Mouse (Mus musculus): Measurements from ENCODE around the gene Olfr825. TPM values are rescaled to one million over a fixed set of nuclear protein-coding genes. Genes with fewer than 3 reads are reported as not detected.
"Not testable (repeated sequence)": the region's sequence is repeated elsewhere in the genome, so short reads cannot be mapped to it uniquely, and the experiment has no call there.

Olfr825 gene
- polyA plus RNA-seq (2012; rRNA removed) = not detected in 2 replicates

DNA sequence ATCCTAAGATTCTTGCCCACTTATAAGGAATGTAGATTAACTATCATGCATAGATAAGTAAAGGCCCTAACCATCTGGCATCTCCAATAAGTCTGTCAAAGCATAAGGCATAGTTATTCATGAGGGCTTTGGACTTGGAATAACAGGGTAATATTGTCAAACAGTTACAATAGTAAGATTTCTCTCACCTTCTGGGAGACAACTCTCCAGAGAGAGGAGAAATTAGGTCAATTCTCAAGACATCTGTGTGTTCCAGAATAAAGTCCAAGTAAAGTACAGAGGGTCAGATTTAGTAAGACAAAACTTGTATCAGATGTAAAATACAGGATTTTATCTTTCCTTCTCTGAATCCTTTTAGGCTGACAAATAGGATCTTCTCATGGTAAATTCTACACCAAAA is at the start of gene Olfr825:
Olfr825 (minus strand) TSS at position 101 of the 400 bp plus-strand sequence.
- no peak for DNase-seq (ENCODE audit: low read depth, low spot score)

GRCm38 (mm10) chr10:130214303-130214702 is 47.7 kb upstream of the Olfr825 start, which contains the start of gene Olfr827:
Olfr827 (minus strand) TSS chr10:130214403.
- WGBS = 81% methylated on average over 1 of the region's 1 CpGs
- DNase-seq (ENCODE audit: low read depth, low spot score) = no peak

DNA sequence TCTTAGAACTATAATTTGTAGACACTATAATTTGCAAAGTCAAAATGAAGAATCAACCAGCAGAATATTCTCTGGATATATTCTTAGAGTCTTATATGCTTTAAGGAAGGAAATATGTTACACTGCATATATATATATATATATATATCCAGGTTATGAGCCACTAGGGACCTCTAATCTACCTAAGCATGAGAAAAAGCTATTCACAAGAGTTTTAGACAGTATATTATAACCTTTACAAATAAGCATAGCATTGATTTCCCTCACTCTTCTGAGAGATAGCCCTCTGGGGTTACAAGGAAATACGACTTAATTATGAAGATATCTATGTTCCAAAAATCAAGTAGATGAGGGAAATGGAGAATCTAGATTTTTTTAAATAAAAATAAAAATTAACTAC is 17.5 kb upstream of the Olfr825 start, which contains the start of gene Olfr826:
Olfr826 (minus strand) TSS at position 101 of the 400 bp plus-strand sequence.
- DNase-seq (ENCODE audit: low read depth, low spot score) = no peak
- 58% methylated on average over 1 of the region's 1 CpGs for WGBS

GRCm38 (mm10) chr10:130165196-130165595 is 1.4 kb downstream of the Olfr825 start:
- DNase-seq (ENCODE audit: low read depth, low spot score) = no peak

- 73% methylated on average over 5 of the region's 5 CpGs for WGBS
- no peak for DNase-seq (ENCODE audit: low read depth, low spot score)
These were observed 22.4 kb downstream of the Olfr825 start for GRCm38 (mm10) chr10:130144121-130144520.

DNA sequence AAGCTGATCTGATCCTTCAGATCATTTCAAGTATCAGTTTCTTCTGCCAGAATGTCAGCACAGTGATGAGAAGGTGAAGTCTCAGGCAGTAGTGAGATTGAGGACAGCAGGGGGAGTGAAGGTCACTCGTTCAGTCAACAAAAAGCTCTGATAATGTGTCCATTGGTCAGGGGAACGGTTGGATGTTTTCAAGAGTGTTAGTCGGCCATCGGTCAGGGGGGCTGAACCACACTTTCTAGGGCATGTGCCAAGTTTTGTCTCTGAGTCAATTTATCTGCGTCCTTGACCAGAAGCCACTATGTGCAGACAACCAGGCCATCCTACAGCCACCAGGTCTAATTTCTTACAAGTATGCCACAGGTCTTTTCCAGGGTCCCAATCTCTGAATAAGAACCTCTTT is 24.1 kb downstream of the Olfr825 start:
- WGBS = 65% methylated on average over 5 of the region's 5 CpGs
- DNase-seq (ENCODE audit: low read depth, low spot score) = not testable (repeated sequence)

GRCm38 (mm10) chr10:130134811-130135210 is 31.8 kb downstream of the Olfr825 start:
- DNase-seq (ENCODE audit: low read depth, low spot score) = no peak

DNA sequence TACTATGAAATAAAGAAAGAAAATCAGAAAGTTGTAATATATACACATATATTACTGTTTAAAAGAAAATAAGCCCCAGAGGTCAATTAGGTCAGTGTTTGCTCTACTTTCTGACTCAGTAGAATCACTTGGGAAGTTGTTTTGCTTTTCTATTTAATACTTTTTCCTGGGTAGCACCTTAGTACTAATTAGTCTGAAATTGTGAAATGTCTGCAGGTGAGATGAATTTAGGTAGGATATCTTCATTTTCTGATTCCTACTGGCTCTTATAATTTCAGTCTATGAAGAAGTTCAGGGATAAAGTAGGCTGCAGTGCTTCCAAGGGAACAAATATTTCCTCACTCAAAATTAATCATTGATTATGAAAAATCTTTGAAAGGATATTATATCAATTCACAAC is 36.7 kb downstream of the Olfr825 start, which contains the start of gene Olfr824:
Olfr824 (minus strand) TSS at position 101 of the 400 bp plus-strand sequence.
- not testable (repeated sequence) for DNase-seq (ENCODE audit: low read depth, low spot score)

DNA sequence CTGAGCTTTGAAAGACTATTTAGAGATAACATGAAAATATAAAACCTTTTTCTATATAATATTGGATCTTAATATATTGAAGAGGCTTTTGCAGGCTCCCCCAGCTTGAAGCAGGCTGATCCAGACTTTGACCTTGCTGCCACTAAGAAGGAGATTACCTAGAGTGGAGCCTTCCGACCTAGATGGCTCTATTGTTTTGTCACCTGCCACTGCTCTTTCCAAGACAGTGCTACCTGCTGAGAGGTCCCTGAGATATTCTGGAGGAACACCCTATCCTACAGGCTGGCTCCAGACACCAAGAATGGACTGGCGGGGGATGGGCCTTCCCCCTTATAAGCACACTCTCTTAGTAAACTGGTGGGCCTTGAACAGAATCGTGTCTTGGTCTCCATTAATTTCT is 50.5 kb downstream of the Olfr825 start:
- DNase-seq (ENCODE audit: low read depth, low spot score) = not testable (repeated sequence)
- WGBS = 57% methylated on average over 3 of the region's 3 CpGs

GRCm38 (mm10) chr10:130115283-130115682 is 51.3 kb downstream of the Olfr825 start, which contains the start of gene Olfr823:
Olfr823 (minus strand) TSS chr10:130115383.
- 74% methylated on average over 1 of the region's 1 CpGs for WGBS

More at GRCm38 (mm10) chr10:130115283-130115682, 51.3 kb downstream of the Olfr825 start, which contains the start of gene Olfr823:
- not testable (repeated sequence) for DNase-seq (ENCODE audit: low read depth, low spot score)

Other genes with a start within 250 kb of the Olfr825 start
- gene Olfr818, start 217.7 kb downstream of the Olfr825 start, polyA plus RNA-seq (2012; rRNA removed) = not detected in 2 replicates
- gene Olfr819, start 199.5 kb downstream of the Olfr825 start, polyA plus RNA-seq (2012; rRNA removed) = not detected in 2 replicates
- gene Olfr247, start 190.6 kb downstream of the Olfr825 start, polyA plus RNA-seq (2012; rRNA removed) = not detected in 2 replicates
- gene Gm10310, start 181.7 kb downstream of the Olfr825 start, polyA plus RNA-seq (2012; rRNA removed) = not detected in 2 replicates
- not detected in 2 replicates for gene Olfr820, start 154.1 kb downstream of the Olfr825 start, polyA plus RNA-seq (2012; rRNA removed)
- not detected in 2 replicates for gene Olfr821, start 136.4 kb downstream of the Olfr825 start, polyA plus RNA-seq (2012; rRNA removed)
- not detected in 2 replicates for gene Olfr822, start 95.6 kb downstream of the Olfr825 start, polyA plus RNA-seq (2012; rRNA removed)
- not detected in 2 replicates for gene Olfr823, start 51.4 kb downstream of the Olfr825 start, polyA plus RNA-seq (2012; rRNA removed)
- not detected in 2 replicates for gene Olfr824, start 36.8 kb downstream of the Olfr825 start, polyA plus RNA-seq (2012; rRNA removed)
- not detected in 2 replicates for gene Olfr826, start 17.4 kb upstream of the Olfr825 start, polyA plus RNA-seq (2012; rRNA removed)
- not detected in 2 replicates for gene Olfr827, start 47.6 kb upstream of the Olfr825 start, polyA plus RNA-seq (2012; rRNA removed)
- not detected in 2 replicates for gene Neurod4, start 113.5 kb upstream of the Olfr825 start, polyA plus RNA-seq (2012; rRNA removed)
- 1.3 and 1.7 TPM in 2 replicates for gene Tespa1, start 156.1 kb upstream of the Olfr825 start, polyA plus RNA-seq (2012; rRNA removed)
- not detected in 2 replicates for gene Vmn2r84, start 227.6 kb upstream of the Olfr825 start, polyA plus RNA-seq (2012; rRNA removed)

All from large intestine, adult 2 months (tissue).